Mouse (Mus musculus) stomach, embryonic 15.5 days (tissue): ENCODE results near the gene Fap. TPM values are rescaled to one million over a fixed set of nuclear protein-coding genes. Genes with fewer than 3 reads are reported as not detected.

Experiments
- ATAC-seq: fragments of 200-750 bp; cut with Nextera tagmentation; 2 replicates; pipeline ENCODE4 v1.8.0; 2017; ENCODE audit warnings: low read depth, moderate number of reproducible peaks, moderate TSS enrichment; ENCODE audit not compliant: insufficient read depth, low FRiP score
- H3K27ac ChIP-seq: fragments of 300-500 bp; sonication (generic); 2 replicates; pipeline ENCODE4 v1.5.1; 2015; ENCODE audit warnings: mild to moderate bottlenecking, inconsistent platforms
- H3K27me3 ChIP-seq: fragments of 300-500 bp; sonication (generic); replicated peaks from 2 replicates; pipeline ENCODE4 v1.6.1; 2015; ENCODE audit warnings: inconsistent platforms
- H3K36me3 ChIP-seq: fragments of 300-500 bp; sonication (generic); 2 replicates; pipeline ENCODE4 v1.6.1; 2015; ENCODE audit warnings: inconsistent platforms
- H3K4me1 ChIP-seq: fragments of 300-500 bp; sonication (generic); 2 replicates; pipeline ENCODE4 v1.6.1; 2015; ENCODE audit warnings: inconsistent platforms
- H3K4me2 ChIP-seq: fragments of 300-500 bp; sonication (generic); 2 replicates; pipeline ENCODE4 v1.6.1; 2015; ENCODE audit warnings: mild to moderate bottlenecking, inconsistent platforms
- H3K4me3 ChIP-seq: fragments of 300-500 bp; sonication (generic); replicated peaks from 2 replicates; pipeline ENCODE4 v1.5.1; 2015; ENCODE audit warnings: inconsistent platforms
- H3K9ac ChIP-seq: fragments of 300-500 bp; sonication (generic); 2 replicates; pipeline ENCODE4 v1.6.1; 2015; ENCODE audit warnings: inconsistent platforms
- H3K9me3 ChIP-seq: fragments of 300-500 bp; sonication (generic); 2 replicates; pipeline ENCODE4 v1.6.1; 2016; ENCODE audit warnings: inconsistent platforms
- WGBS: fragments of 180-500 bp; shearing (Covaris S2); methylation state at CpG from one replicate; pipeline ENCODE4 v1.1.7; 2015; 5-methylcytosine and 5-hydroxymethylcytosine counted together
- polyA plus RNA-seq: library from polyadenylated mRNA; unstranded; fragments of >200 nt; fragmentation: Nextera tagmentation; extraction: Ambion mirVana; gene quantifications from 2 replicates; pipeline ENCODE4 v1.2.1, GENCODE M21; 2015

Gene Fap
- polyA plus RNA-seq, 1 experiment from 2014 or later: 16.6 TPM

- Histone ChIP-seq H3K4me3 (no peak overlapping the region), H3K9ac (no peak overlapping the region), H3K4me1 (no peaks in the 10 kb centered on the region), H3K4me2 (no peak overlapping the region), H3K36me3 (no peaks in the 10 kb centered on the region), H3K27me3 (no peaks in the 10 kb centered on the region), H3K9me3 (no peaks in the 10 kb centered on the region), H3K27ac (no peak overlapping the region)
- ATAC-seq: no peak
- 81% methylated on average over 6 of the region's 6 CpGs for whole genome bisulfite sequencing
Measured at GRCm38 (mm10) chr2:62454033-62454432, 119.8 kb downstream of the Fap start.

Other genes starting within 250 kb of the Fap start
- gene Dpp4, start 161.8 kb downstream of the Fap start, polyA plus RNA-seq: 23.0 and 23.5 TPM in 2 replicates
- 92.0 and 164 TPM in 2 replicates for gene Gcg, start 90.4 kb downstream of the Fap start, polyA plus RNA-seq
- gene Ifih1, start 72.2 kb upstream of the Fap start, polyA plus RNA-seq: 4.4 TPM in 2 replicates
- gene Gca, start 90.2 kb upstream of the Fap start, polyA plus RNA-seq: 7.3 and 9.3 TPM in 2 replicates